Mouse (Mus musculus): Measurements from ENCODE around the gene Sema4d.

GRCm38 (mm10) chr13:51840702-51841101 is 47.2 kb upstream of the Sema4d start:
- TF ChIP-seq CTCF (IDR thresholded peaks at IDR 0.05) (no peak), POLR2A (IDR thresholded peaks at IDR 0.05; ENCODE audit: insufficient read depth, low read depth, low read length) (no peak), EP300 (IDR thresholded peaks at IDR 0.05; ENCODE audit: insufficient read depth, low read depth, low read length) (no peak)

Data from heart, adult 2 months (tissue).